Mouse (Mus musculus): ENCODE data around the gene Tmem143. TPM values are rescaled to one million over a fixed set of nuclear protein-coding genes. Genes with fewer than 3 reads are reported as not detected.

Tmem143 gene
- total and polyA plus RNA-seq, 3 experiments, result 8.8 to 14.6 (median 14.2) TPM

DNA sequence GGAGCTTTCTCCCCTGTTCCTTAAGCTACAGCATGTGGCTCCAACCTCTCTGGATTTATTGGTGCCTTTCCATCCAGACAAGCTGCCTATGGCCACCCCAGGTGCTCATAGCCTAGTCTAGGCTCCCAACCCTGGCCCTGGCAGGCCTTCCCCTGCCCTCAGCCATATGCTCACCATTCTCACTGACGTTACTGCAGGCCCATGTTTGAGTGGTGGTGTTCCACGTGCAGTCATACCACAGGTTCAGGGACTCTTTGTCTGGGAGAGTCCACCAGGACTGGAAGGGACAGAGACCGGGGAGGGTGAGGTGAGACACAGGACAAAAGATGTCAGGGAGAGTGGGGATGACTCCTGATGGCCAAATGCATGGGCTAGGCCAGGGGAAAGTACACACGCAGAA lies 23.0 kb downstream of the Tmem143 start:
- Histone ChIP-seq H3K4me2 (ENCODE audit: insufficient read depth, low read depth, poor library complexity, severe bottlenecking) (no peak overlapping the region), H3K36me3 (replicated peaks in 1 of 2; ENCODE audit: control insufficient read depth in 1 of 2, insufficient read depth in 1 of 2, low read length in 1 of 2) (peaks cover 0 to 37% of the 10 kb centered on the region in 2 experiments), H3K27me3 (replicated peaks) (no peaks in the 10 kb centered on the region), H3K9ac (ENCODE audit: insufficient read depth, low read depth) (no peak overlapping the region), H3K27ac (ENCODE audit: insufficient read depth, low read depth) (no peak overlapping the region), H3K9me3 (replicated peaks; ENCODE audit: low read length) (peaks cover 10% of the 10 kb centered on the region), H3K4me1 (ENCODE audit: control insufficient read depth in 1 of 2, insufficient read depth in 2 of 2) (peaks cover 2 to 68% of the 10 kb centered on the region in 2 experiments; a peak in 3 of 4 replicates), H3K4me3 (replicated peaks in 1 of 3; ENCODE audit: low read depth in 2 of 3, low read length in 2 of 3, poor library complexity in 1 of 3) (peak overlapping the region in 2 of 3 experiments; percentile 59 to 64), H3K79me2 (replicated peaks; ENCODE audit: control insufficient read depth, extremely low read depth, insufficient read depth, poor library complexity, severe bottlenecking) (no peaks in the 10 kb centered on the region)
- in situ Hi-C loops (cut with MboI; ENCODE audit: low pct_ligation_motif_present, low pct_unique_long_range_greater_than_20kb, low sequenced_read_pairs), result loop anchor here (10.0 kb wide), 1 partner anchor 185 kb away; no protein-coding TSS in a partner anchor
- no peak for DNase-seq (ENCODE audit: extremely low read depth)
- dilution Hi-C loops (cut with MboI; ENCODE audit: extremely low pct_ligation_motif_present, extremely low pct_unique_long_range_greater_than_20kb, low sequenced_read_pairs), result no loop called here
- TF ChIP-seq ETS1 (conservative IDR thresholded peaks at IDR 0.05; ENCODE audit: low read depth, low read length) (no peak), NELFE (IDR thresholded peaks at IDR 0.05; ENCODE audit: low read depth, low read length) (no peak), NRF1 (IDR thresholded peaks at IDR 0.05; ENCODE audit: low read depth, low read length) (no peak), MXI1 (IDR thresholded peaks at IDR 0.05; ENCODE audit: low read depth, low read length) (no peak), ZMIZ1 (IDR thresholded peaks at IDR 0.05; ENCODE audit: low read depth, low read length) (no peak)

DNA sequence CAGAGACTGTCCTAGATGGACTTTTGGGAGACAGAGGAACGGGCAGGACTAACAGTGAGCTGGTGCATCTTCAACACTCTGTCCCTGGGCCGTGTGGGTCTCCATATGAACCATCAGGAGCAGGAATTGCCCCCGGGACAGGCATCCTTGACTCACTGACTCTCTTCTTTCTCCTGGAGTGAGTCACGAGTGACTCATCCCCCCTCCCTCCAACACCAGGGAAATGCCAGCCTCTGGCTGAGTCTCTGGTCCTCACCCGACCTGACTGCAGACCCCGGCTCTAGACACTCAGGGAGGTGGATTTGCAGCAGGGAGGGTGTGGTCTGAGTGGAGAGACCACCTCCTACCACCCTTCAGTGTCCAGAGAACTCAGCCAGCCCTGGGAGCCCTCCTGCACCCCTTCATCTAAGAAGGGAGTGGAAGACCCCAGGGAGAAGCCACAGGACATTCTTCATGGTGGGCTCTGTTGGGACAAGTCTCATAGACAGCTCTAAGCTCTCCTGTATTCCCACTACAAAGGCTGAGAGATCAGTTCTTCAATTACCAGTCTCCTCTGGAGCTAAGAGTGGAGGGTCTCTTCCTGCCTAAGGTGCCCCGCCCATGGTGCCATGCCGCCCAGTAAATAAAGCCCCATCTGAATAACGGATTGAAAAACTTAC lies 24.0 kb downstream of the Tmem143 start:
- Histone ChIP-seq H3K4me1 (ENCODE audit: control insufficient read depth in 1 of 2, insufficient read depth in 2 of 2) (peaks cover 2 to 68% of the 10 kb centered on the region in 2 experiments; a peak in 3 of 4 replicates), H3K27ac (ENCODE audit: insufficient read depth, low read depth) (no peak overlapping the region), H3K4me2 (ENCODE audit: insufficient read depth, low read depth, poor library complexity, severe bottlenecking) (peak overlapping the region; percentile 4; the same call in 1 of the 2 replicates), H3K36me3 (replicated peaks in 1 of 2; ENCODE audit: control insufficient read depth in 1 of 2, insufficient read depth in 1 of 2, low read length in 1 of 2) (peaks cover 0 to 30% of the 10 kb centered on the region in 2 experiments), H3K4me3 (replicated peaks in 1 of 3; ENCODE audit: low read depth in 2 of 3, low read length in 2 of 3, poor library complexity in 1 of 3) (peak overlapping the region; percentile 30 to 64 (median 59)), H3K27me3 (replicated peaks) (no peaks in the 10 kb centered on the region), H3K9ac (ENCODE audit: insufficient read depth, low read depth) (no peak overlapping the region), H3K79me2 (replicated peaks; ENCODE audit: control insufficient read depth, extremely low read depth, insufficient read depth, poor library complexity, severe bottlenecking) (no peaks in the 10 kb centered on the region), H3K9me3 (replicated peaks; ENCODE audit: low read length) (peaks cover 15% of the 10 kb centered on the region)
- in situ Hi-C loops (cut with MboI; ENCODE audit: low pct_ligation_motif_present, low pct_unique_long_range_greater_than_20kb, low sequenced_read_pairs), result loop anchor here (10.0 kb wide), 1 partner anchor 186 kb away; no protein-coding TSS in a partner anchor
- dilution Hi-C loops (cut with MboI; ENCODE audit: extremely low pct_ligation_motif_present, extremely low pct_unique_long_range_greater_than_20kb, low sequenced_read_pairs), result no loop called here
- no peak for DNase-seq (ENCODE audit: extremely low read depth)
- no peak for TF ChIP-seq POLR2A (IDR thresholded peaks at IDR 0.05; ENCODE audit: low read depth, low read length)
- no peak for TF ChIP-seq MXI1 (IDR thresholded peaks at IDR 0.05; ENCODE audit: low read depth, low read length)
- TF ChIP-seq GABPA (IDR thresholded peaks at IDR 0.05; ENCODE audit: insufficient replicate concordance, low read depth, low read length), result no peak
- no peak for TF ChIP-seq CHD1 (IDR thresholded peaks at IDR 0.05; ENCODE audit: low read depth, low read length)
- no peak for TF ChIP-seq ELF1 (IDR thresholded peaks at IDR 0.05; ENCODE audit: low read depth, low read length)
- no peak for TF ChIP-seq UBTF (IDR thresholded peaks at IDR 0.05; ENCODE audit: low read depth, low read length)
- no peak for TF ChIP-seq SIN3A (IDR thresholded peaks at IDR 0.05; ENCODE audit: low read length)
- TF ChIP-seq MYC (IDR thresholded peaks at IDR 0.05; ENCODE audit: low read depth, low read length), result no peak
- TF ChIP-seq ZC3H11A (IDR thresholded peaks at IDR 0.05; ENCODE audit: low read depth, low read length), result no peak
- no peak for TF ChIP-seq RAD21 (IDR thresholded peaks at IDR 0.05; ENCODE audit: low read depth, low read length)
- TF ChIP-seq MAZ (IDR thresholded peaks at IDR 0.05; ENCODE audit: low read depth, low read length), result no peak
- TF ChIP-seq RCOR1 (conservative IDR thresholded peaks at IDR 0.05; ENCODE audit: low read depth, low read length), result no peak
- TF ChIP-seq ZMIZ1 (IDR thresholded peaks at IDR 0.05; ENCODE audit: low read depth, low read length), result no peak
- TF ChIP-seq MEF2A (IDR thresholded peaks at IDR 0.05; ENCODE audit: borderline replicate concordance, low read depth, low read length), result no peak
- TF ChIP-seq BHLHE40 (IDR thresholded peaks at IDR 0.05; ENCODE audit: low read depth, low read length), result no peak
- TF ChIP-seq PAX5 (IDR thresholded peaks at IDR 0.05; ENCODE audit: low read length), result no peak
- TF ChIP-seq USF1 (IDR thresholded peaks at IDR 0.05; ENCODE audit: low read depth, low read length), result no peak
- no peak for TF ChIP-seq ZKSCAN1 (IDR thresholded peaks at IDR 0.05; ENCODE audit: borderline replicate concordance, low read depth, low read length)
- TF ChIP-seq EP300 (IDR thresholded peaks at IDR 0.05; ENCODE audit: low read length), result no peak

All from CH12.LX (cell line).